Mouse (Mus musculus): ENCODE data around the gene Mpo. TPM values are rescaled to one million over a fixed set of nuclear protein-coding genes. Genes with fewer than 3 reads are reported as not detected.

Gene Mpo
- polyA plus RNA-seq (2017; shearing (Covaris generic)), result not detected

GRCm38 (mm10) chr11:87793460-87793859 is at the start of gene Mpo:
Gene Mpo (plus strand): TSS chr11:87793581.
- no peak for ATAC-seq

- no peak for ATAC-seq
Observed at GRCm38 (mm10) chr11:87743691-87744090, 49.7 kb upstream of the Mpo start.

- peak; percentile 72 for ATAC-seq
Observed at GRCm38 (mm10) chr11:87744964-87745363, 48.4 kb upstream of the Mpo start.

GRCm38 (mm10) chr11:87745632-87746555 is 47.5 kb upstream of the Mpo start:
- ATAC-seq, result no peak

- no peak for ATAC-seq
Observed at GRCm38 (mm10) chr11:87747312-87747711, 46.1 kb upstream of the Mpo start.

GRCm38 (mm10) chr11:87747716-87748115 is 45.7 kb upstream of the Mpo start:
- ATAC-seq, result no peak

GRCm38 (mm10) chr11:87748132-87749119 is 45.0 kb upstream of the Mpo start:
- ATAC-seq, result peak; percentile 44

- peak; percentile 63 for ATAC-seq
Observed at GRCm38 (mm10) chr11:87749192-87750042, 44.0 kb upstream of the Mpo start.

- ATAC-seq, result no peak
Observed at GRCm38 (mm10) chr11:87750043-87750421, 43.3 kb upstream of the Mpo start.

GRCm38 (mm10) chr11:87750521-87750920 is 42.9 kb upstream of the Mpo start:
- peak; percentile 6 for ATAC-seq

GRCm38 (mm10) chr11:87751031-87751430 is 42.4 kb upstream of the Mpo start:
- ATAC-seq, result no peak

- ATAC-seq, result peak; percentile 15
Observed at GRCm38 (mm10) chr11:87751491-87751966, 41.9 kb upstream of the Mpo start.

GRCm38 (mm10) chr11:87752307-87752706 is 41.1 kb upstream of the Mpo start:
- no peak for ATAC-seq

GRCm38 (mm10) chr11:87753255-87753654 is 40.1 kb upstream of the Mpo start:
- no peak for ATAC-seq

GRCm38 (mm10) chr11:87753891-87754501 is 39.4 kb upstream of the Mpo start:
- no peak for ATAC-seq

GRCm38 (mm10) chr11:87754603-87755002 is 38.8 kb upstream of the Mpo start:
- peak; percentile 30 for ATAC-seq

- ATAC-seq, result peak; percentile 64
Observed at GRCm38 (mm10) chr11:87755360-87756017, 37.9 kb upstream of the Mpo start.

- peak; percentile 6 for ATAC-seq
Observed at GRCm38 (mm10) chr11:87756251-87756820, 37.0 kb upstream of the Mpo start.

GRCm38 (mm10) chr11:87757001-87757954 is 36.1 kb upstream of the Mpo start:
- ATAC-seq, result peak; percentile 15

All from CD4-positive, CD25-positive, alpha-beta regulatory T cell, adult 4 months (primary cell).